Mouse (Mus musculus) testis, adult 2 months (tissue): ENCODE data around the gene Gsg1l. TPM values are rescaled to one million over a fixed set of nuclear protein-coding genes. Genes with fewer than 3 reads are reported as not detected.

ENCODE experiments used
- H3K27ac ChIP-seq: fragments of 200-500 bp; 2 replicates; pipeline ENCODE4 v1.5.1; 2012; ENCODE audit warnings: low read depth, low read length; ENCODE audit not compliant: control insufficient read depth, insufficient read depth
- H3K27me3 ChIP-seq: fragments of 200-500 bp; 2 replicates; pipeline ENCODE4 v1.6.1; 2012; ENCODE audit warnings: mild to moderate bottlenecking, low read length, moderate library complexity; ENCODE audit not compliant: control insufficient read depth, insufficient read depth
- H3K36me3 ChIP-seq: fragments of 200-500 bp; 2 replicates; pipeline ENCODE4 v1.6.1; 2012; ENCODE audit warnings: mild to moderate bottlenecking, low read length; ENCODE audit not compliant: control insufficient read depth, insufficient read depth
- H3K4me1 ChIP-seq: fragments of 200-500 bp; 2 replicates; pipeline ENCODE4 v1.6.1; 2012; ENCODE audit warnings: low read length; ENCODE audit not compliant: control insufficient read depth, insufficient read depth
- H3K4me3 ChIP-seq: fragments of 200-500 bp; 2 replicates; pipeline ENCODE4 v1.5.1; 2012; ENCODE audit warnings: low read depth, mild to moderate bottlenecking, low read length, moderate library complexity, mixed read lengths; ENCODE audit not compliant: control insufficient read depth
- CTCF ChIP-seq: fragments of 200-500 bp; IDR thresholded peaks from 2 replicates; pipeline ENCODE4 v1.5.1; 2012; ENCODE audit warnings: low read depth, mild to moderate bottlenecking, inconsistent platforms, low read length, moderate library complexity; ENCODE audit not compliant: control insufficient read depth, insufficient read depth, insufficient replicate concordance
- POLR2A ChIP-seq: fragments of 200-500 bp; IDR thresholded peaks from 2 replicates; pipeline ENCODE4 v1.6.1; 2012; ENCODE audit warnings: low read depth, mild to moderate bottlenecking, inconsistent platforms, low read length, moderate library complexity; ENCODE audit not compliant: control insufficient read depth
- polyA plus RNA-seq: library from polyadenylated mRNA; depleted of rRNA; stranded (reverse); fragments of >200 nt; gene quantifications from 2 replicates; pipeline ENCODE4 v1.2.3, GENCODE M21; 2012; rRNA removed

Gene Gsg1l
- polyA plus RNA-seq, 1 experiment: 0.52 TPM

DNA sequence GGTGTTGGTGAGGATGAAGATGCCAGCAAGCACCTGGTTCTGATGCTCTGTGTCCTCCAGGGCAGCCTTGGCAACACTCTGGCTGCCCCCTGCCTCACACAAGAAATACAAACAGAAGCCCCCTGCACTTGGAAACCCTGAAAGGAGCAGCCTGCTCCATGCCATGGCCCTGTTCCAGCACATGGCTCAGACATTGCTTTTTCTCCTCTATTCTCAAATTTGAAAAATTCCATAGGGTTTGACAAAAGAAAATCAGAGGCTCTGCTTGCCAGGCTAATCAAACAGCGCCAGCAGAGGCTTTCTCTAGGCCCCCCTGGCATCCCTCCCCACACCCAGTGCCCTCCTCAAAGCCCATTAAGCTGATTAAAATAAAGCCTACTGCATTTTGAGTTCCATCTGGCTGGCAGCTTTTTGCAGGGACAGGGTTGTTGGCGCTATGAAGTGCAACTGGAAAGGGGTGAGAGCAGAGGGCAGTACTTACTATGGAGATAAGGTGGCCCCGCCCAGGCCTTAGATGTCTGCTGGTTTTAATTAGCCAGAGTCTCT is 253.0 kb downstream of the Gsg1l start:
- H3K27ac ChIP-seq: no peak overlapping the region
- H3K36me3 ChIP-seq: peaks cover 1% of the 10 kb centered on the region; the same call in 1 of the 2 replicates
- TF ChIP-seq CTCF (no peak), POLR2A (no peak)
- no peaks in the 10 kb centered on the region for H3K27me3 ChIP-seq
- no peaks in the 10 kb centered on the region for H3K4me1 ChIP-seq
- no peak overlapping the region for H3K4me3 ChIP-seq

DNA sequence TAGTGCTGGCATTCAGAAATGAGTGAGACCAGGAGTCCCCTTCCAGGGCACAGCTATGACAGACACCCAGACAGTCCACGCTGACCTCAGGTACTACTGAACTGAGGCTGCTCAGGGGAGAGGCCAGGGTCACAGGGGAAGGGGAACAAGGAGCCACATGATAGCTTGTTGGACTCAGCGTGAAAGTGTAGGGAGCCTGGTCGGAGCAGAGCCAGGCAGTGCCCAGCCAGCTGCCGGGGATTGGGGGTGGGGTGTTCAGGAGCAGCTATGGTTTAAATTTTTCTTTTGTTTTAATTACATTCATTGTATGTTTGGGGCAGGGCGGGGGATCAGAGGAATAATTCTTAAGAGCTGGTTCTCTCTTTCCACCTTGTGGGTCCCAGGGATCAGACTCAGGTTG is 253.7 kb downstream of the Gsg1l start:
- Histone ChIP-seq H3K36me3 (peaks cover 1% of the 10 kb centered on the region; the same call in 1 of the 2 replicates), H3K27ac (no peak overlapping the region), H3K27me3 (no peaks in the 10 kb centered on the region), H3K4me3 (no peak overlapping the region), H3K4me1 (no peaks in the 10 kb centered on the region)
- TF ChIP-seq CTCF: no peak
- no peak for TF ChIP-seq POLR2A

Other genes starting within 250 kb of the Gsg1l start
- 656 and 695 TPM in 2 replicates for gene Xpo6, start 118.1 kb upstream of the Gsg1l start, polyA plus RNA-seq
- gene Sbk1, start 190.2 kb upstream of the Gsg1l start, polyA plus RNA-seq: 8.8 and 9.9 TPM in 2 replicates